Mouse (Mus musculus) intestine, embryonic 15.5 days (tissue): Measurements from ENCODE around the gene Ifnl3. TPM values are rescaled to one million over a fixed set of nuclear protein-coding genes. Genes with fewer than 3 reads are reported as not detected.
A peak's percentile ranks its signal among the peaks of the same experiment; 100 is the strongest.

ENCODE experiments used
- ATAC-seq: fragments of 200-750 bp; cut with Nextera tagmentation; 2 replicates; pipeline ENCODE4 v1.8.0; 2017; ENCODE audit warnings: moderate TSS enrichment, moderate library complexity
- H3K27ac ChIP-seq: fragments of 300-500 bp; sonication (generic); 2 replicates; pipeline ENCODE4 v1.5.1; 2015; ENCODE audit warnings: mild to moderate bottlenecking, inconsistent platforms
- H3K27me3 ChIP-seq: fragments of 300-500 bp; sonication (generic); replicated peaks from 2 replicates; pipeline ENCODE4 v1.6.1; 2015; ENCODE audit warnings: inconsistent platforms
- H3K36me3 ChIP-seq: fragments of 300-500 bp; sonication (generic); 2 replicates; pipeline ENCODE4 v1.6.1; 2015; ENCODE audit warnings: inconsistent platforms
- H3K4me1 ChIP-seq: fragments of 300-500 bp; sonication (generic); replicated peaks from 2 replicates; pipeline ENCODE4 v1.6.1; 2015; ENCODE audit warnings: inconsistent platforms
- H3K4me2 ChIP-seq: fragments of 300-500 bp; sonication (generic); replicated peaks from 2 replicates; pipeline ENCODE4 v1.6.1; 2015; ENCODE audit warnings: mild to moderate bottlenecking, inconsistent platforms
- H3K4me3 ChIP-seq: fragments of 300-500 bp; sonication (generic); replicated peaks from 2 replicates; pipeline ENCODE4 v1.5.1; 2015; ENCODE audit warnings: inconsistent platforms
- H3K9ac ChIP-seq: fragments of 300-500 bp; sonication (generic); 2 replicates; pipeline ENCODE4 v1.6.1; 2015; ENCODE audit warnings: inconsistent platforms
- H3K9me3 ChIP-seq: fragments of 300-500 bp; sonication (generic); 2 replicates; pipeline ENCODE4 v1.6.1; 2016; ENCODE audit warnings: inconsistent platforms
- WGBS: fragments of 180-500 bp; shearing (Covaris S2); methylation state at CpG from one replicate; pipeline ENCODE4 v1.1.7; 2015; 5-methylcytosine and 5-hydroxymethylcytosine counted together
- polyA plus RNA-seq: library from polyadenylated mRNA; unstranded; fragments of >200 nt; fragmentation: Nextera tagmentation; extraction: Ambion mirVana; gene quantifications from 2 replicates; pipeline ENCODE4 v1.2.1, GENCODE M21; 2015

Gene Ifnl3
- polyA plus RNA-seq, 1 experiment from 2014 or later = not detected

DNA sequence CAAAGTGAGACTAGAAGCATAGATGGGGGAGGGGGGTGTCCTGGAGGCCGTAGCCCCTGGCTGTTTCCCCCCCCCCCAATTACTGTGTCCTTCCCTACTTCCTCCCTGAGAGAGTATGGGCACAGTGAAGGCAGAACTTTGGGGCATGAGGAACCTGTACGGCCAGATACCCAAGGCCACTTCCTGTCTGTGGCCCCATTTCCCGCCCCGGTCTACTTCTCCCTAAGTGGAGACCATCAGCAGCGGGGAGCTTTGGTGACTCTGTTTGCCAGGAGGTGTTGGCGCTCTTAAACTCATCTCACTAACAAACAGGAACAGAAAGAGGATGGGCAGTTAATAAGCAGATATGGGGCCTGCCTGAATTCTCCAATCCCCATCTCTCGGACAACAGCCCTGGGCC, 25.0 kb downstream of the Ifnl3 start:
- H3K4me1 ChIP-seq = peaks cover 13% of the 10 kb centered on the region; the same call in 1 of the 2 replicates
- no peak overlapping the region for H3K4me3 ChIP-seq
- 64% methylated on average over 7 of the region's 7 CpGs for WGBS
- H3K4me2 ChIP-seq = no peak overlapping the region
- no peak overlapping the region for H3K27ac ChIP-seq
- H3K9ac ChIP-seq = no peak overlapping the region
- no peaks in the 10 kb centered on the region for H3K36me3 ChIP-seq
- H3K27me3 ChIP-seq = peaks cover 24% of the 10 kb centered on the region
- no peaks in the 10 kb centered on the region for H3K9me3 ChIP-seq
- ATAC-seq = no peak

GRCm38 (mm10) chr7:28553076-28553475, 30.4 kb downstream of the Ifnl3 start:
- no peak for ATAC-seq
- Histone ChIP-seq H3K4me2 (no peak overlapping the region), H3K9me3 (no peaks in the 10 kb centered on the region), H3K4me3 (no peak overlapping the region), H3K27ac (no peak overlapping the region), H3K9ac (no peak overlapping the region), H3K36me3 (no peaks in the 10 kb centered on the region), H3K27me3 (no peaks in the 10 kb centered on the region), H3K4me1 (peaks cover 5% of the 10 kb centered on the region)
- WGBS = 88% methylated on average over 6 of the region's 6 CpGs

DNA sequence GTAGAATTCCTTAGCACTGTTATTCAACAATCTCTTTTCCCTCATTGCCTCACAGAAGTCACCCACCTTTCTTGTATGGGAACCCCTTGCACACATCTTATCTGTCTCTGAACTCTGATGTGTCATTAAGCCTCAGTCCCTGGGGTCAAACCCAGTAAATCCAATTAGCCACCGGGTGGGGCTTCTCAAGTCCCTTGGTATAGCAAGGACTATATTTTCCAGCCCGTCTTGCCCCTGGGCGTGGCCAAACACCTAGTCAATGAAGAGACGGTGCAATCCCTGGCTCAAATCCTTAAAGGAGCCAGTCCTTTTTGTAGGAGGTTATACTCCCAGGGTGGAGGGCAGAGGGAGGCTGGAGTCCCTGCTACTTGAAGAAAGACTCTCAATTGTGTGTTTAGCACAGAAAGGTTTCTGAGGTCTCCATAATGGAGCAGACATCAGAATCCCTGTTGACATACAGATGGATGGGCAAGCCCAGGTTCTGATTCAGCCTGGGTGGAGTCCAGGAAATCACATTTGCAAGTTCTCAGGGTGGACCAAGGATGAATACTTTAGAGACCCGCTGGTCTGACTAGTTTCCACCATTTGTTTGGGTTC, 33.4 kb downstream of the Ifnl3 start:
- WGBS = 7% methylated on average over 5 of the region's 5 CpGs
- H3K27ac ChIP-seq = no peak overlapping the region
- H3K27me3 ChIP-seq = no peaks in the 10 kb centered on the region
- H3K4me3 ChIP-seq = no peak overlapping the region
- H3K4me1 ChIP-seq = peaks cover 8% of the 10 kb centered on the region
- no peak overlapping the region for H3K4me2 ChIP-seq
- no peak overlapping the region for H3K9ac ChIP-seq
- H3K9me3 ChIP-seq = no peaks in the 10 kb centered on the region
- ATAC-seq = 0 out of 2 replicates have a peak, but pooled peaks have one; percentile 37
- H3K36me3 ChIP-seq = peaks cover 14% of the 10 kb centered on the region

DNA sequence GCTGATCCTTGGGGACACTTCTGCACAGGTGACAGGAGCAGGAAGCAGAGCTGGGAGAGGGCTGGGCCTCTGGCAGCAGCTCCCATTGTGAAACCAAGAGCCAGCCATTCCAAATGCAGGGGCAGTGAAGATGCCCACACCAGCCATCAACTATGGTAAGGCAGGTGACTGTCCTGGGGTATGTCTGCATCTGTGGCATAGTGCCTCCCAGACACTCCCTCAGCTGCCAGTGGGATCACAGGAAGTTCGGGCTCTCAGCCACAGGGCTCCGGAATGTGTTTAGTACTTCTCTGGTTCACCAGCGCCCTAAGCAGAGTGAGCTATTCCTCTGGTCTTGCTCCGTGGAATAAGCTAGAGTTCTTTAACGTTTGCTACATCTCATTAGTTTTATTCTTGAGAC, 34.4 kb downstream of the Ifnl3 start:
- WGBS = 63% methylated on average over 5 of the region's 5 CpGs
- no peak for ATAC-seq

GRCm38 (mm10) chr7:28557708-28558107, 35.1 kb downstream of the Ifnl3 start:
- ATAC-seq = no peak
- Histone ChIP-seq H3K9me3 (no peaks in the 10 kb centered on the region), H3K27me3 (no peaks in the 10 kb centered on the region), H3K4me2 (no peak overlapping the region), H3K4me1 (peaks cover 8% of the 10 kb centered on the region), H3K4me3 (no peak overlapping the region), H3K36me3 (peaks cover 24% of the 10 kb centered on the region), H3K9ac (no peak overlapping the region), H3K27ac (no peak overlapping the region)
- 66% methylated on average over 6 of the region's 6 CpGs for WGBS

More for the DNA sequence above, 34.4 kb downstream of the Ifnl3 start:
- Histone ChIP-seq H3K9me3 (no peaks in the 10 kb centered on the region), H3K4me1 (peaks cover 8% of the 10 kb centered on the region), H3K4me3 (no peak overlapping the region), H3K9ac (no peak overlapping the region), H3K4me2 (no peak overlapping the region), H3K27ac (no peak overlapping the region), H3K27me3 (no peaks in the 10 kb centered on the region), H3K36me3 (peaks cover 19% of the 10 kb centered on the region)

DNA sequence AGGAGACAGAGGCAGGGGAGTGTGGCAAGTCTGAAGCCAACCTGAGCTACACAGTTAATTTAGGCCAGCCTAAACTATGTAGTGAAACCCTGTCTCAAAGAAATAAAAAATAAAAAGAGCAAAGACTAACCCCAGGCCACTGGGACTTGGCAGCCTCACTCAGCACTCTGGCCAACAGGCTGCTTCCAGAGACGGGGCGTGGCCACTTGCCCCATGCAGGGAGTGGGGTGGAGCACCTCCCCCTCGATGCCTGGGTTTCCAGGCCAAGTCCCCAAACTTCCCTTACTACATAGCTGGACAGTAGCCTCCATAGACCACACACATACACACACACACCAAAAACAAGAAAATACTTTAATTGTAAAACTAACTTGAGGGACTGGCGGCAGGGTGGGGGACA, 35.9 kb downstream of the Ifnl3 start:
- Histone ChIP-seq H3K36me3 (peaks cover 27% of the 10 kb centered on the region), H3K27ac (no peak overlapping the region), H3K9ac (no peak overlapping the region), H3K9me3 (no peaks in the 10 kb centered on the region), H3K4me1 (peaks cover 8% of the 10 kb centered on the region), H3K4me2 (no peak overlapping the region), H3K27me3 (no peaks in the 10 kb centered on the region), H3K4me3 (no peak overlapping the region)
- ATAC-seq = 0 out of 2 replicates have a peak, but pooled peaks have one; percentile 13
- WGBS = 50% methylated on average over 4 of the region's 4 CpGs

DNA sequence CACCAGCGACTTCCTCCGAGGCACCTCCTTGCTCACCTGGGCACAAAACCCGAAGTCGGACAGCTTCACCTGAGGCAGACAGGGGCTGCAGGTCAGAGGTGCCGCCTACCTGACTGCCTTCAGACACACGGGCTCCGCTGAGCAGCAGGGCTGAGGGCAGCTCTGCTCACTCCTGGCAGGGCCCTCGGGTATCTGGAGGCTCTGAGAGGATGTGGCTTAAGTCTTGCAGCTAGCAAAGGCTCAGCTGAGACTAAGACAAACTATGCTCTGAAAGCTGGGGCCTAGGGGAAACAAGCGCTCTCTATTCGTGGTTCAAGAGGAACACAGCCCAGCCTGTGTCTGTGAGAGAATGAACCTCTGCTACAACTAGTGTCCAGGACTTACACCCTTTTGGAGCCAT, 38.2 kb downstream of the Ifnl3 start:
- WGBS = 90% methylated on average over 10 of the region's 10 CpGs
- no peak for ATAC-seq
- H3K36me3 ChIP-seq = peaks cover 46% of the 10 kb centered on the region

DNA sequence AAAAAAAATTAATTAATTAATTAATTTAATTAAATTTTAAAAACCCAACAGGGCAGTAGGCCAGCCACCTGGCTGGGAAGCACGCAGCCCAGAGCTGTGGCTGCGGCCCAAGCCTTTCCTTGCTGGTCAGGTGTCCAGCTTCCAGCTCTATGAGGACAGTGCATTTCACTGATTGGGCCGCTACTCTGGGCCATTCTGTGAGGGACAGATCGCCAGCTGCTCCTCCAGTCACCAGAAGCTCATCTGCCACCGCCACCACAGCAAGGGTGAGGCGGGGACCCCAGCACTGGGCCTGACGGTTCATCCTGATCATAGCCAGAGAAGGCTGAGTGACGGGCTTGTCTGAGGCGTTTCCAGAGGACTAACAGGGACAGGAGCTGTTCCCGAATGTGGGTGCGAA, 39.3 kb downstream of the Ifnl3 start:
- ATAC-seq = no peak
- H3K4me3 ChIP-seq = no peak overlapping the region
- peaks cover 54% of the 10 kb centered on the region for H3K36me3 ChIP-seq
- WGBS = 88% methylated on average over 11 of the region's 11 CpGs
- no peaks in the 10 kb centered on the region for H3K9me3 ChIP-seq
- no peaks in the 10 kb centered on the region for H3K27me3 ChIP-seq
- peaks cover 3% of the 10 kb centered on the region; the same call in 1 of the 2 replicates for H3K4me1 ChIP-seq
- no peak overlapping the region for H3K4me2 ChIP-seq
- no peak overlapping the region for H3K9ac ChIP-seq
- H3K27ac ChIP-seq = no peak overlapping the region

More for the DNA sequence above, 38.2 kb downstream of the Ifnl3 start:
- no peaks in the 10 kb centered on the region for H3K9me3 ChIP-seq
- no peak overlapping the region for H3K4me3 ChIP-seq
- H3K4me1 ChIP-seq = peaks cover 8% of the 10 kb centered on the region
- H3K4me2 ChIP-seq = no peak overlapping the region
- no peak overlapping the region for H3K27ac ChIP-seq
- no peak overlapping the region for H3K9ac ChIP-seq
- H3K27me3 ChIP-seq = no peaks in the 10 kb centered on the region

GRCm38 (mm10) chr7:28562371-28562770, 39.7 kb downstream of the Ifnl3 start:
- H3K4me2 ChIP-seq = no peak overlapping the region
- WGBS = 93% methylated on average over 13 of the region's 13 CpGs
- H3K27ac ChIP-seq = no peak overlapping the region
- H3K4me3 ChIP-seq = no peak overlapping the region
- peaks cover 58% of the 10 kb centered on the region for H3K36me3 ChIP-seq
- ATAC-seq = no peak
- H3K9ac ChIP-seq = no peak overlapping the region
- H3K27me3 ChIP-seq = no peaks in the 10 kb centered on the region
- no peaks in the 10 kb centered on the region for H3K9me3 ChIP-seq
- 0 out of 2 replicates have a peak, but pooled peaks cover 3% of the 10 kb centered on the region for H3K4me1 ChIP-seq

DNA sequence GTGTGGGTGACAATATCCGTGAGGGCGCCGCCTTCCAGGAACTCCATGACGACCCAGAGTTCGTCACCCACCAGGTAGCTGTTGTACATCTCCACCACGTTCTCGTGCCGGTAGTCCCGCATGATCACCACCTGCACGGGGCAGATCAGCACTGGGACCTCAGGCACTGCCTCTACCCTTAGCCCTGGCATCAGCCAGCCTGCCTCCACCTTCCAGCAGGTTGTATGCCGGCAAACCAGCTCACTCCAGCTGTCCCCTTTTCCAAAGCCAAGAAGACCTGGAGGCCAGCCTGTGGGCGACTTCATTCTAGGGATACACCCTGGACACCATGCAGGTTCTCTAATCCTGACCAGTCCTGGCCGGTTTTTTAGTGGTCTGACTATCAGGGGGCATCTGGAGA, 40.3 kb downstream of the Ifnl3 start:
- peaks cover 64% of the 10 kb centered on the region for H3K36me3 ChIP-seq
- H3K4me2 ChIP-seq = no peak overlapping the region
- H3K27me3 ChIP-seq = no peaks in the 10 kb centered on the region
- H3K4me3 ChIP-seq = no peak overlapping the region
- H3K27ac ChIP-seq = no peak overlapping the region
- no peak for ATAC-seq
- H3K4me1 ChIP-seq = 0 out of 2 replicates have a peak, but pooled peaks cover 3% of the 10 kb centered on the region
- no peak overlapping the region for H3K9ac ChIP-seq
- 91% methylated on average over 13 of the region's 13 CpGs for WGBS
- no peaks in the 10 kb centered on the region for H3K9me3 ChIP-seq

- no peak for ATAC-seq
- Histone ChIP-seq H3K4me2 (no peak overlapping the region), H3K4me1 (peaks cover 10% of the 10 kb centered on the region), H3K4me3 (no peak overlapping the region), H3K27ac (no peak overlapping the region), H3K36me3 (peaks cover 62% of the 10 kb centered on the region), H3K9me3 (no peaks in the 10 kb centered on the region), H3K9ac (no peak overlapping the region), H3K27me3 (no peaks in the 10 kb centered on the region)
- 85% methylated on average over 5 of the region's 5 CpGs for WGBS
Observed at GRCm38 (mm10) chr7:28565407-28565806, 42.8 kb downstream of the Ifnl3 start.

- ATAC-seq = no peak
- 90% methylated on average over 4 of the region's 4 CpGs for WGBS
- Histone ChIP-seq H3K27me3 (no peaks in the 10 kb centered on the region), H3K4me3 (no peak overlapping the region), H3K9me3 (no peaks in the 10 kb centered on the region), H3K4me1 (peaks cover 31% of the 10 kb centered on the region), H3K27ac (no peak overlapping the region), H3K36me3 (peaks cover 48% of the 10 kb centered on the region), H3K4me2 (no peak overlapping the region), H3K9ac (no peak overlapping the region)
Observed at GRCm38 (mm10) chr7:28567539-28567938, 44.9 kb downstream of the Ifnl3 start.

- no peak for ATAC-seq
- H3K4me1 ChIP-seq = peaks cover 38% of the 10 kb centered on the region
- no peak overlapping the region for H3K4me2 ChIP-seq
- H3K4me3 ChIP-seq = no peak overlapping the region
- H3K36me3 ChIP-seq = peaks cover 45% of the 10 kb centered on the region
- no peaks in the 10 kb centered on the region for H3K9me3 ChIP-seq
- H3K9ac ChIP-seq = no peak overlapping the region
- no peak overlapping the region for H3K27ac ChIP-seq
- no peaks in the 10 kb centered on the region for H3K27me3 ChIP-seq
Observed at GRCm38 (mm10) chr7:28568253-28568652, 45.6 kb downstream of the Ifnl3 start.
